Mouse (Mus musculus): ENCODE data around the gene Sirt7.

DNA sequence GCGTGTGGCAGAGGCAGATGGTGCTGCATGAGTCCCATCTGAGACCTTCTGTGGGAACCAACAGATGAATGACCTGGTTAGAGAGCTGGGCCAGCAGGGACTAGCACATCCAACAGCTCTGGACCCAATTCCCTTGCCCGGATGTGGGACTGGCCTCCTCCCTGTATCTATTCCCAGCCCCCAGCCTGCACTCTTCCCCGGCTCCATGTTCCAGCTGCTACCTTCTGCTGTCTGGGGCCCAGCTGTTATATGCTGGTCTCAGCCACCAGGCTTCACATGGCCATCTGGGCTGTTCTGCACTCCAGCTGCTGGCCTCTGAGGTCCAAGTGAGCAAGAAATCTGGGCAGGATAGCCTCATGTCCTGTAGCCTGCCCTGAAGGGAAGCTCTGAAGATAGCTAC is 40.4 kb upstream of the Sirt7 start:
- TF ChIP-seq POLR2A (IDR thresholded peaks at IDR 0.05; ENCODE audit: borderline replicate concordance, control insufficient read depth, low read depth, low read length) = no peak
- TF ChIP-seq CTCF (IDR thresholded peaks at IDR 0.05; ENCODE audit: control insufficient read depth, insufficient read depth, low read length) = no peak
